Mouse (Mus musculus): ENCODE measurements around the gene Ppp1r9a.

GRCm38 (mm10) chr6:5149941-5150340, 247.2 kb downstream of the Ppp1r9a start:
- no peak for TF ChIP-seq CTCF (conservative IDR thresholded peaks at IDR 0.05; ENCODE audit: low read length)
- no peak for TF ChIP-seq POU5F1 (IDR thresholded peaks at IDR 0.05; ENCODE audit: borderline replicate concordance, low read length)
- no peak for TF ChIP-seq NANOG (IDR thresholded peaks at IDR 0.05; ENCODE audit: borderline replicate concordance, low read length)

Measured in E14TG2a.4 (cell line).